Mouse (Mus musculus) yolk sac, embryonic 10.5 days (tissue): ENCODE data around the gene Tbxa2r.

Experiments used
- DNase-seq: peaks from one replicate; pipeline ENCODE4 v3.0.0-alpha.2; 2017; ENCODE audit warnings: low spot score

Tbxa2r gene

GRCm38 (mm10) chr10:81346453-81347067, 18.0 kb downstream of the Tbxa2r start:
- peak; percentile 63 for DNase-seq

GRCm38 (mm10) chr10:81349146-81349545, 20.6 kb downstream of the Tbxa2r start:
- peak; percentile 91 for DNase-seq

GRCm38 (mm10) chr10:81349961-81350350, 21.4 kb downstream of the Tbxa2r start:
- DNase-seq = no peak

- DNase-seq = peak; percentile 99
These were observed 22.0 kb downstream of the Tbxa2r start, which contains the start of gene Hmg20b for GRCm38 (mm10) chr10:81350351-81351063. Gene Hmg20b, minus strand, starts transcription at chr10:81350480.

GRCm38 (mm10) chr10:81351678-81352291, 23.3 kb downstream of the Tbxa2r start:
- peak; percentile 85 for DNase-seq

- peak; percentile 74 for DNase-seq
These were observed 26.4 kb downstream of the Tbxa2r start for GRCm38 (mm10) chr10:81354738-81355477.

- DNase-seq = no peak
These were observed 27.0 kb downstream of the Tbxa2r start for GRCm38 (mm10) chr10:81355533-81355932.

- DNase-seq = no peak
These were observed 27.9 kb downstream of the Tbxa2r start for GRCm38 (mm10) chr10:81356352-81356990.

- DNase-seq = peak; percentile 87
These were observed 28.7 kb downstream of the Tbxa2r start, which contains the start of gene Mfsd12 for GRCm38 (mm10) chr10:81356991-81357844. Gene Mfsd12, plus strand, starts transcription at chr10:81357491.

- peak; percentile 86 for DNase-seq
These were observed 29.7 kb downstream of the Tbxa2r start for GRCm38 (mm10) chr10:81358209-81358608.

- peak; percentile 82 for DNase-seq
These were observed 30.3 kb downstream of the Tbxa2r start for GRCm38 (mm10) chr10:81358841-81359240.

- no peak for DNase-seq
These were observed 32.2 kb downstream of the Tbxa2r start for GRCm38 (mm10) chr10:81360721-81361120.

GRCm38 (mm10) chr10:81362336-81362949, 33.9 kb downstream of the Tbxa2r start:
- no peak for DNase-seq

- no peak for DNase-seq
These were observed 35.2 kb downstream of the Tbxa2r start for GRCm38 (mm10) chr10:81363436-81364346.

GRCm38 (mm10) chr10:81364666-81365065, 36.1 kb downstream of the Tbxa2r start:
- no peak for DNase-seq

GRCm38 (mm10) chr10:81365073-81365472, 36.5 kb downstream of the Tbxa2r start:
- DNase-seq = no peak

- DNase-seq = peak; percentile 81
These were observed 37.3 kb downstream of the Tbxa2r start, which contains the start of gene 4930404N11Rik for GRCm38 (mm10) chr10:81365672-81366476. Gene 4930404N11Rik, minus strand, starts transcription at chr10:81365816.

- peak; percentile 78 for DNase-seq
These were observed 38.1 kb downstream of the Tbxa2r start for GRCm38 (mm10) chr10:81366477-81367206.
